Mouse (Mus musculus): ENCODE data around the gene Ifrd2. TPM values are rescaled to one million over a fixed set of nuclear protein-coding genes. Genes with fewer than 3 reads are reported as not detected.

The Ifrd2 gene
- total RNA-seq, 2 experiments from 2014 or later, result 34.6 to 40.4 TPM

- DNase-seq, result no peak
Measured at GRCm38 (mm10) chr9:107640257-107640772, 52.9 kb downstream of the Ifrd2 start.

DNA sequence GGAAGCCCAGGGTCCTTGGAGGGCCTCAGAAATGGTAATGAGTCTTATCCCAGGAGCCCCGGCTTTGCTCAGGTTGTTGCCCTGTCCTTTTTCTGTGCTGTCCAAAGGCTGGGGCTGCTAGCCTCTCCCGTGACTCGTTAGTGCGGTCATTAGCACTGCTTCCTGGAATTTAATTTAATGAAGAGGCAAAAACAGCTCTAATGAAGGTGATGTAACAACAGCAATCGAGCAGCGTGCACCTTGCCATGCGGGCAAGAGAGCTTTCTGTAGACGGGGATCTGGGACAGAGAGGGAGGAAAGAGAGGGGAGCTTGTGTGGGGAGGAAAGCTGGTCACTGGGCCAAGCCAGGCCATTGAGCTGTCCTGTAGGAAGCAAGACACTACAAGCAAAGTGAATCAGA lies 54.2 kb downstream of the Ifrd2 start:
- no peak for DNase-seq

Other genes starting within 250 kb of the Ifrd2 start
- 10 to 100 TPM; 12.8 to 14.4 TPM for gene Hemk1, start 249.3 kb upstream of the Ifrd2 start, total RNA-seq (2021)
- gene 6430571L13Rik, start 247.0 kb upstream of the Ifrd2 start, total RNA-seq (2021), result 10 to 100 TPM; 29.4 to 54.7 TPM
- 1 to 10 TPM; 2.1 to 2.4 TPM for gene Cacna2d2, start 188.0 kb upstream of the Ifrd2 start, total RNA-seq (2021)
- 10 to 100 TPM; 20.2 to 22.7 TPM for gene Tmem115, start 53.7 kb upstream of the Ifrd2 start, total RNA-seq (2021)
- gene Cyb561d2, start 45.4 kb upstream of the Ifrd2 start, total RNA-seq (2021), result 1 to 10 TPM; 3.5 to 4.0 TPM
- 1 to 10 TPM; 7.3 to 8.0 TPM for gene Nprl2, start 45.4 kb upstream of the Ifrd2 start, total RNA-seq (2021)
- under 1 TPM in 1 of 2 experiments, not detected in 1; 0.18 TPM for gene Zmynd10, start 40.3 kb upstream of the Ifrd2 start, total RNA-seq (2021)
- gene Rassf1, start 36.1 kb upstream of the Ifrd2 start, total RNA-seq (2021), result 10 to 100 TPM; 15.1 to 23.4 TPM
- gene Tusc2, start 24.4 kb upstream of the Ifrd2 start, total RNA-seq (2021), result 10 to 100 TPM; 18.7 to 20.9 TPM
- gene Hyal2, start 19.7 kb upstream of the Ifrd2 start, total RNA-seq (2021), result 10 to 100 TPM; 14.4 to 27.5 TPM
- 1 to 10 TPM; 2.5 to 5.0 TPM for gene Hyal1, start 10.7 kb upstream of the Ifrd2 start, total RNA-seq (2021)
- 10 to 100 TPM; 12.1 to 15.7 TPM for gene Naa80, start 8.8 kb upstream of the Ifrd2 start, total RNA-seq (2021)
- gene Hyal3, start 6.8 kb upstream of the Ifrd2 start, total RNA-seq (2021), result 1 to 10 TPM in 1 of 2 experiments, under 1 TPM in 1; 0.28 to 1.1 TPM
- 10 to 100 TPM; 41.8 to 51.3 TPM for gene Sema3b, start 21.6 kb downstream of the Ifrd2 start, total RNA-seq (2021)
- gene Gnai2, start 47.7 kb downstream of the Ifrd2 start, total RNA-seq (2021), result 100 to 1,000 TPM; 193 to 231 TPM
- gene Slc38a3, start 81.9 kb downstream of the Ifrd2 start, total RNA-seq (2021), result 10 to 100 TPM; 17.6 to 20.4 TPM
- not detected for gene Gnat1, start 92.1 kb downstream of the Ifrd2 start, total RNA-seq (2021)
- 10 to 100 TPM; 11.9 to 18.0 TPM for gene Sema3f, start 122.8 kb downstream of the Ifrd2 start, total RNA-seq (2021)
- gene Rbm5, start 183.4 kb downstream of the Ifrd2 start, total RNA-seq (2021), result 10 to 100 TPM; 39.2 to 71.2 TPM

Data from gastrocnemius, postnatal 10 days (tissue).